Mouse (Mus musculus) cortical plate, adult 2 months (tissue): Measurements from ENCODE around the gene Lemd1.

ENCODE experiments used
- CTCF ChIP-seq: fragments of 200-500 bp; IDR thresholded peaks from 2 replicates; pipeline ENCODE4 v1.5.1; 2011; ENCODE audit warnings: mild to moderate bottlenecking, control low read depth, low read length; ENCODE audit not compliant: insufficient read depth; ENCODE audit errors: extremely low read depth
- POLR2A ChIP-seq: fragments of 200-500 bp; IDR thresholded peaks from 2 replicates; pipeline ENCODE4 v1.6.1; 2011; ENCODE audit warnings: mild to moderate bottlenecking, low read length, control low read depth; ENCODE audit not compliant: insufficient read depth; ENCODE audit errors: extremely low read depth

DNA sequence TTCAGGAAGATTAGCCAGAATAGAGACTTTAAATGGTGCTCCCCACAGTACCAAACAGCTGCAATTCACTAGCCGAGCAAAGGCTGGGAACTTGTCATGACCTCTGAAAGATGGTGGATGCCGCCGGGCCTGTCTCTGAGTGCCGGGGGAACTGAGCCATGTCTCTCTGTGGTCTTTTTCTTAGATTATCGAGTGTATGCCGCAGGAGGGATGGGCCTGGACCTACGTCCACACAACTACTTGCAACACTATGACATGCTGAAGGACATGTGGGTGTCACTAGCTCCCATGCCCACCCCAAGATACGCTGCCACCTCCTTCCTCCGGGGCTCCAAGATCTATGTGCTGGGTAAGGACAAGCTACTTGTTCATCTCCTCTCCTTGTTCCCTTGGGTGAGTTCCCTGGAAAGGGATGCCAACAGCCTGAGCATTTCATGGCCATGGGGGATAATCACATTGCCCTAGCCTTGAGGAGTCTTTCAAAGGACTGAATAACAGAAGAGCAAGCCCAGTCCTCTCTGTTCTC, 111.2 kb downstream of the Lemd1 start:
- TF ChIP-seq CTCF (no peak), POLR2A (no peak)
